Mouse (Mus musculus) brain, embryonic 14.5 days (tissue): ENCODE data around the gene Xrcc4.

Experiments
- CTCF ChIP-seq: fragments of 200-500 bp; IDR thresholded peaks from 2 replicates; pipeline ENCODE4 v1.5.1; 2012; ENCODE audit warnings: inconsistent platforms, mild to moderate bottlenecking, moderate library complexity, borderline replicate concordance; ENCODE audit not compliant: insufficient read depth, insufficient read length; ENCODE audit errors: extremely low read depth
- POLR2A ChIP-seq: fragments of 200-500 bp; IDR thresholded peaks from 2 replicates; pipeline ENCODE4 v1.6.1; 2012; ENCODE audit warnings: mild to moderate bottlenecking, inconsistent platforms, borderline replicate concordance; ENCODE audit not compliant: poor library complexity, insufficient read depth, insufficient read length, severe bottlenecking; ENCODE audit errors: extremely low read depth

DNA sequence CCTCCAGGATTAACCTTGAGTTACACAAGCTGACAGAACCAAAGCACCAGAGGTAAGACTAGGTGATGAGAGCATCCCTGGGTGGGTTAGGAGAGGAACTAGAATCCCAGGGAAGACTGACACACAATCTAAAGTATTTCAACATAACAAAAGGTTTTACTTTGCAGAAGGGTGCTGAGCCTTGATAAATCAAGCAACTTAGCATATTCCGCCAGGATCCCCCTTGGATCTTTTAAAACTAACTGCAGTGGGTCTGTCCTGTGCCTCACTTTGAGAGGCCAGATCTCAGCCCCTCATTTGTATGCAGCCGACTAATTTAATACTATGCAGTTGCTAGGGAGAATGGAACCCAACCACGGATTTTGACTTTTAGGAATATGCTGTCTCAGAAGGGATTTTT is 309.1 kb downstream of the Xrcc4 start:
- TF ChIP-seq CTCF: no peak
- no peak for TF ChIP-seq POLR2A
